Mouse (Mus musculus) R1 (cell line): ENCODE measurements around the gene Wnt9b.

Source experiments
- DNase-seq: peaks from one replicate; pipeline ENCODE4 v3.0.0-alpha.2; 2018; ENCODE audit warnings: low read depth, low spot score

Wnt9b gene

DNA sequence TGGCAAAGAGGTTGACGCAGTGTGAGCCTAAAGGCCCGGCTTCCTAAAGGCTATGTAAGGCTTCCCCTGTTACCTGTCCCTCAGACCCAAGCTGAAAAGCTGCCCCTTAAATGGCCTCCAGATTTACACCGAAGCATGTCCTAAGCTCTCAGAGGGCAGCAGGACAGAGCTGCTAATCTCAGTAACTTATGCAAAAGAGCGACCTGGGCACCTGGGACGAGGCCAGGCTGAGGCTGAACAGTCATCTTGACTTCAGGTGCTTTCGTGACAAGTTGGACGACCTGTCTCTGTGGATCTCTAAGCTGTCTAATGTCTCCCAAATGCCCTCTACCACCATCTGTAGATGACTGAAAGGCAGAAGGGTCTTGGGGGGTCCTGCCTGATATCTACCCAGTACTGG lies 17.3 kb downstream of the Wnt9b start:
- DNase-seq, result no peak

DNA sequence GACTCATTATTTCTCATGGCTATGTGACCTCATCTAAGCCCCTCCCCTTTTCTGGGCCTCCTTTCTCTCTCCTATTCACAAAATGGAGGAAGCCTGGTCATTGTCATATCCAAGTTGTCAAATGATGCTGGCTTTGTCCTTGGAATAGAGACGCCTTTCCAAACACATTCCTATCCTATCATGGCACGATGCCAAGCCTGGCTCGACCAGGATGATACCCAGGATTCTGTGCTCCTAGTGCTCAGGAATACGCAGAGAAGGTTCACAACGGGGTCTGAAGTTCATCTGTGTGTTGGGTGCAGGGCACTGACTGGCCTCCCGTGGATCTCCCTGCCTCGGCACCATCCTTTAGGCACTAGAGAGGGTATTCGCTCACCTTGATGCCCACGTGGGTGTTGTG lies 18.0 kb downstream of the Wnt9b start:
- peak; percentile 15 for DNase-seq

DNA sequence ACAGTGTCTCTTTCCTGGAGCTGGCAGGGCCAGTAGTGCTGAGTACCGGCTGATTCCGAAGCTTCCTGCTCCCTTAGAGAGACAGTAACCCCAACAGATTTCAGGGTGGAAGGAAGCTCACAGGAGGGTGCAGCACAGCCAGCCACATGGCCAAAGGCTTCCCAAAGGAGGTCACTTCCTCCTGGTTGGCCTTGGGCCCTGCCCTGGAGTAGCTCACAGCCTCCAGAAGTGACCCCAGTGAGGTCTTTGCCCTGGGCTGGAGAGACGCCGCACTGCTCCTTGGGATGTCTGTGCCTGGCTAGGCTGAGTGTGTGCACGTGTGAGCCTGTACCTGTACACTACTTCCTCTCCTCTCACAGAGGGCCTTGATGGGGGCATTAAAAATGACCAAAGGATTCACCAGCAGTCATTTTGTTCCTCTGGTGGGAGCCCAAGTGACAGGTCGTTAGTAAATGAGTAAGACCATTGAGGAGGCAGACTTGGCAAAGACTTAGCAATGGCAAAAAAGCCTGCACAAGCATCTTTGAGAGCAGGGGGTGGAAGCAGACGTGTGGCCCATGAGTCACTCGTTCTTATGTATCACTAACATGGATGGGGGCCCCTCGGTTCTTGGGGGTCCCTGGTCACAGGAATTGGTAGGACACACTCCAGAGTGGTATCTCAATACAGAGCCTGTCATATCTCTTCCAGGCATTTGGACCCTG lies 20.2 kb downstream of the Wnt9b start:
- DNase-seq, result no peak

- no peak for DNase-seq
Observed at GRCm38 (mm10) chr11:103724331-103724771, 25.3 kb downstream of the Wnt9b start.

DNA sequence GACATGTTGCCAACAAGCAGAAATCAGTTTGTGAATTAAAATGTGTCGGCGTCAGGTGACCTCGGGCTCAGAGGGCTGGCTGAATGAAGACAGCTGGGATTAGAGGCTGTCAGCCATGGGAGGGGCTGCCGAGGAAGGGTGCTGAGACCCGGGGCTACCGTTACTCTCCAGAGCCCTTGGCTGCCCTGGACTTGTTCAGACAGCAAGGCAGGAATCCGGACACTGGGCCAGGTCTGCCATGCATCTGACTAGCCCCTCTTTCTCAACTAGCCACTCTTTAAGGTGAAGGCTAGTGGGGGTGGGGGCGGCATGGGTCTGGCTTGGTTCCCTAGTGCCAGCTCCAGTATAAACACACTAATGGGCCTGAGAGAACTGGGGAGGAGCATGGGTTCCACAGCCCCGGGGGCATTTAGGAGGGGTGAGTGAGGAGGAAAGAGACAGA lies 27.6 kb downstream of the Wnt9b start:
- DNase-seq, result no peak

- peak; percentile 74 for DNase-seq
Observed at GRCm38 (mm10) chr11:103721468-103722039, 28.1 kb downstream of the Wnt9b start.

DNA sequence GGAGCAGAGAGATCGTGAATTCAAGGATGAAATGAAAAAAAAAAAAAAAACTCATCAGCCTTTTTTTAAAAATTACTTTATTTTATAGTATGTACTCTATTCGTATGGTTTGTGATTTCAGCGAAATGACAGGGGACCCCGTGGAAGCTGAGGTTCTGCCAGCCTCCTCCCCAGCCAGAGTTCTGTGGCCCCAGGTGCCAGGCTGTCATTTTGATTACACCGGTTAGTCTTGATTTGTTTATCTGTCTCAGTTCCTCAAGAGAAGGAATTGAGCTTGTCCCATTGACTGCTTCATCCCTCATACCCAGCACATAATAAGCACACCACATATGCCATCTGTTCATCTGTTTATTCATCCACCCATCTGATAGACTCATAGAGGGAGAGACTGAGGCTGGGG lies 30.2 kb downstream of the Wnt9b start:
- no peak for DNase-seq

GRCm38 (mm10) chr11:103716971-103717370 lies 32.6 kb downstream of the Wnt9b start:
- DNase-seq, result no peak

GRCm38 (mm10) chr11:103714074-103714473 lies 35.5 kb downstream of the Wnt9b start:
- no peak for DNase-seq

GRCm38 (mm10) chr11:103711851-103712587 lies 37.6 kb downstream of the Wnt9b start:
- no peak for DNase-seq

- DNase-seq, result no peak
Observed at GRCm38 (mm10) chr11:103709982-103710381, 39.6 kb downstream of the Wnt9b start.

DNA sequence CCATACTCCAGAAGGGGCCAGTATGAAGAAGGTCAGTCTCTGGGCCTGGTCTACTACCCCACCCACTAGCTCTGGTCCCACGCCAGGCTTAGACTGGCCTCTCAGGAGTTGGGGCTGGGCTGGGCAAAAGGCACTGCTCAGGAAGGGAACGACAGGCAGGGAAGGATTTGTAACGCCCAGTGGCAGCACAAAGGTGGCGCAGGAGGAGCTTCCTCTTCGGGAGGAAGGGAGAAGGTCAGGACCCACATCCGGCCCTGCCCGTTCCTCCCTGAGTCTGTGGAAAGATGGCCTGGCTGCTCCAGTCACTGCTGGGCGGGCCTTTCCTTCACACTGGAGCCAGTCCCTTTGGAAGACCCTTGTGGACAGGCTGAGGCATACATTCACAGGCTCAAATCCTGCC lies 42.6 kb downstream of the Wnt9b start:
- DNase-seq, result peak; percentile 33

DNA sequence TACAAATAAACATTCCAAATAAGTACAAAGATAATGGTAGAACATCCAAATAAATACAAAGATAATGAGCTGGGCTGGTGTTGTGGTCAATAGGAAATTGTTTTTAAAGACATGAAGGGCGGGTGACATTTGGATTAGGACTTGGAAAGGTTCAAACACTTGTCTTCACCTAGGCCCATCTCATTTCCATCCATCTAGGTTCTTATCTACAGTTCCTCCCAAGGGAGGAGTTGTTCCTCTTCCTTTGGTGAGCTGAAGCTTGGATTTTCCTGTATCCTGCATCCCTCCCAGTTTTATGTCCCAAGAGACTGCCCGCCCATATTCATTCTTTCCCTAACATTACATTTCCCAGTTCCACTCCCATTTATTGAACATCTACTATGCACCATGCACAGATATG lies 51.4 kb downstream of the Wnt9b start:
- DNase-seq, result no peak

DNA sequence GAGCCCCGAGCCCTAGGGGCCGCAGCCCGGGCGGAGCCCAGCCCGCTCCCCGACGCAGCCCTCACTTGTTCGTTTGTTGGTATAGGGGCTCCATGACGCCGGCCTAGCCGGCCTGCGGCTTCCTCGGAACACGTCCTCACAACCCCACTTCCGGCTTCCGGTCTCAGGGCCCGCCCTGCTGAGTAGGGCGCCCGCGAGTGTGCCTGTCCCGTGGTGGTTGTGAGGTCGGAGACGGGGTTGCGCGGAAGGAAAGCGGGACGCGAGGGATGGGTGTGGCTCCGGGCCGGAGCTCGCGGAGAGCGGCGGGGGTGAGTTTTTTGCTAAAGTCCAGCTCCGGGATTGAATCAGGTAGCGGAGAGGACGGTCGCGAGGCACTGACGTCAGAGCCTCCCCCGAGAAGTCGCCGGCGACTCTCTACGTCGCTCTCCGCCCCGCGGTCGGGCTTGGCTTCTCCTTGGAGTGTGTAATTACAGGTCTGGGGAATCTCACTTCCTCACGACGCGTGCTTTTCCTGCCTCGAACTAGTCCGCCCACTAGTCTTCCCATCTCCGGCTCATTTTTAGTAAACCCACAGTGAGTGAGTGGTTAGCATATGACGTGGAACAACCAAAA lies 52.0 kb downstream of the Wnt9b start, which contains the start of gene Gosr2:
TSS of gene Gosr2 (minus strand) at position 334 of the 612 bp plus-strand sequence.
- DNase-seq, result peak; percentile 92

GRCm38 (mm10) chr11:103696851-103697564 lies 52.6 kb downstream of the Wnt9b start:
- peak; percentile 74 for DNase-seq

GRCm38 (mm10) chr11:103693241-103693640 lies 56.4 kb downstream of the Wnt9b start:
- DNase-seq, result no peak

DNA sequence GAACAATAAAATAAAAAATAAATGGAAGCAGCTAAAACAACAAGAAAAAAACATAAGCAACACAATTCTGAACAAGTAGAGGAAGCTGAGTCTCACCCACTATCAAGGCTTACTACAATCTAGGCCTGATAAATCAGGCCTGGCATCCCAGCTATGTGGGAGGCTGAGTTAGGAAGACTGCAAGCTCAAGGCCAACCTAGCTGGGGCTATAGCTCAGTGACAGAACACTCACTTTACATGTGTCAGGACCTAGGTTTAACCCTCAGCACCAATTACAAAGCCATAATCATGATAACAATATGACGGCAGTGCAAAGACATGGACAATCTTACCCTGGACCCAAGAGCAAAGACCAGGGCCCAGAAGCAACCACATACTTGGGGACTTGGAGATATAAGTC lies 58.6 kb downstream of the Wnt9b start:
- no peak for DNase-seq

GRCm38 (mm10) chr11:103688980-103689378 lies 60.6 kb downstream of the Wnt9b start:
- peak; percentile 25 for DNase-seq

- no peak for DNase-seq
Observed at GRCm38 (mm10) chr11:103688271-103688979, 61.2 kb downstream of the Wnt9b start.

DNA sequence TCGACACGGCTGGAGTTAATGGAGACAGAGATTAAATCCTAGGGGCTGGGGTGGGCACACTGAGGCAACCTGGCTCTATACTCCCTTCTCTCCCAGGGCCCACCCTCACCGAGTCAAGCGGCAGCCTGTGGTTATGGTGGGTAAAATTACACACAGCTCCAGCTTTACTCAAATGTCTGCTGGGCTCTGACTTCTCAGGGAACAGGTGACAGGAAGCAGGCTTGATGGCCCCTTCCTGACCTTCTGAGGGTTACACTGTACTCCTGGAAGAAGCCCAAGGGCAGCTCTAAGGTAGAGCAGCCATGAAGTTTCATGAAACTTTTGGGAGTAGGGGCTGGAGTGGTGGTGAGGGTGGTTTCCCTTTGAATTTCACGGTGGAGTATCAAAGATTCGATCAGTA lies 62.9 kb downstream of the Wnt9b start:
- DNase-seq, result no peak

GRCm38 (mm10) chr11:103685261-103685736 lies 64.3 kb downstream of the Wnt9b start:
- no peak for DNase-seq
